Mouse (Mus musculus): ENCODE measurements around the gene Mlph.
A peak's percentile ranks its signal among the peaks of the same experiment; 100 is the strongest.

Gene Mlph

DNA sequence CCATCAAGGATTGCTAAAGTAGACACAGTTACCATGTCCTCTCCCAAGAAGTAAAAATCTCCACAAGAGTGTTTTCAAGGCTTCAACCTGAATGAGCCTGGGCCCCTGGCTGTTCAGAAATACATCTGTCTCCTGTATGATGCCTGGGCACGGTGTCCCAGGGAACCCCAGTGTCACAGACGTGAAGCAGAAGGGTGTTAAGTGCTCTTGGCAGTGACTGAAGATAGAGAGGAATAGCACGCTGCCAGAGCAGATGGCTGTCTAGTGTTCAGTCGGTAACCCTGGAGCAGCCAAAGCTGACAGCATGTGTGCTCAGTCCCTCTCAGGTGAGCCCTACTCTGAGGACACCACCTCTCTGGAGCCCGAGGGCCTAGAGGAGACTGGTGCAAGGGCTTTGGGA, 18.1 kb downstream of the Mlph start:
- Histone ChIP-seq H3K36me3 (ENCODE audit: control insufficient read depth, insufficient read depth, low read length, poor library complexity, severe bottlenecking) (no peaks in the 10 kb centered on the region), H3K27me3 (ENCODE audit: control insufficient read depth, insufficient read depth, low read length, poor library complexity, severe bottlenecking) (no peaks in the 10 kb centered on the region)
- no peak for DNase-seq (ENCODE audit: low read depth, low spot score)

DNA sequence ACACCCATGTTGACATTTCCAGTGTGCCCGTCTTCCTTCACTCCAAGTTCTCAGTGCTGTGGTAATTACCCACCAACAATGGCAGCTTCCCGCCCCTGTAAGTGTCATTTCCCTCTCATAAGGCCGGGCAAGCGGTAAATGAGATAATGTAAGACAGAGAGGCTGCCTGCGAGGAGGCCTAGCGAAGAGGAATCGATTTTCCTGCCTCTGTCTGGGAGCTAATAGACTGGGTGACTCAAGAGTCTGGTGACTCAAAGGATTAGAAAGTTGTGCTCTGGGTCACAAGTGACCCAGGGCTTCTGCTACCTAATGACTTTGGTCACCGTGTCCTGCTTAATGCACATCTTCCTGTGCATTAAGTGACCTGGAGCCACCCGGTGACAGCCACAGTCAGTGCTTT, 22.1 kb downstream of the Mlph start:
- no peak for DNase-seq (ENCODE audit: low read depth, low spot score)
- Histone ChIP-seq H3K36me3 (ENCODE audit: control insufficient read depth, insufficient read depth, low read length, poor library complexity, severe bottlenecking) (no peaks in the 10 kb centered on the region), H3K27me3 (ENCODE audit: control insufficient read depth, insufficient read depth, low read length, poor library complexity, severe bottlenecking) (no peaks in the 10 kb centered on the region)

DNA sequence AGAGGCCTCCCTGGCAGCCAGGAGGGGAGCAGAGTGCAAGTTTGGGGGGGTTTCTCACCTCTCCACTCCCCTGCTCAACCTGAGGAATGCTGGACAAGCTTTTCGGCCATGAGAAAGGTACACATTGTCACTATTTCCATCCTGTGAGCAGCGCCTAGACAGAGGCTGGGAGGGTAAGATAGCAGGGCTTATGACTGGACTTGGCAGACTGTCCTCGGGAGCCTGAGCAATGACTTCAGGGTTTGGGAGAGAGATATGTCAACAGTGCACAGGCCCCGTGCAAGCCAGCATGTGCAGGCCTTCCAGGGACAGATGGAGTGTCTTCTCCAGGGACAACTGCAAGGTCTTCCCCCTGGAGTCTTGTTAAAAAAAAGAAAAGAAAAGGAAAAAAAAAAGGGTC, 25.1 kb downstream of the Mlph start:
- no peaks in the 10 kb centered on the region for H3K36me3 ChIP-seq (ENCODE audit: control insufficient read depth, insufficient read depth, low read length, poor library complexity, severe bottlenecking)
- no peak for DNase-seq (ENCODE audit: low read depth, low spot score)
- H3K27me3 ChIP-seq (ENCODE audit: control insufficient read depth, insufficient read depth, low read length, poor library complexity, severe bottlenecking), result no peaks in the 10 kb centered on the region

DNA sequence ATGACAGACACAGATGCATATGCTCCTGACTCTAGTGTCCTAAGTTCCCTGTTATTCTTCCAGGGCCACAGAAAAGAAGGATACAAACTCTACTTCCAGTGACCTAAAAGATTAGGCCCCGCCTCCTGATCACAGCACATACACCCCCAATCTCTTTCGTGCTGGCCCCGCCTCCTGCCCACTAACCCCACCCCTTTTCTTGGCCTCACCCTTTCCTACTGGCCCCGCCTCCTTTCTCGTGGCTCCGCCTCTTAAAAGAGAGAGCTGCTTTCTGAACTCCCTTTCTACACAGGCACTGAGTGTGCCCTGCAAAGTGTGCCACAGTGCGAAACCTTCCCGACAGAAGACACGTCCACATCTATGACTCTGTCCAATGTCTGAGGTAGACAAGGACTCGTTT, 30.3 kb downstream of the Mlph start:
- no peaks in the 10 kb centered on the region; the same call in 1 of the 2 replicates for H3K27me3 ChIP-seq (ENCODE audit: control insufficient read depth, insufficient read depth, low read length, poor library complexity, severe bottlenecking)
- no peaks in the 10 kb centered on the region for H3K36me3 ChIP-seq (ENCODE audit: control insufficient read depth, insufficient read depth, low read length, poor library complexity, severe bottlenecking)
- peak; percentile 2 for DNase-seq (ENCODE audit: low read depth, low spot score)

DNA sequence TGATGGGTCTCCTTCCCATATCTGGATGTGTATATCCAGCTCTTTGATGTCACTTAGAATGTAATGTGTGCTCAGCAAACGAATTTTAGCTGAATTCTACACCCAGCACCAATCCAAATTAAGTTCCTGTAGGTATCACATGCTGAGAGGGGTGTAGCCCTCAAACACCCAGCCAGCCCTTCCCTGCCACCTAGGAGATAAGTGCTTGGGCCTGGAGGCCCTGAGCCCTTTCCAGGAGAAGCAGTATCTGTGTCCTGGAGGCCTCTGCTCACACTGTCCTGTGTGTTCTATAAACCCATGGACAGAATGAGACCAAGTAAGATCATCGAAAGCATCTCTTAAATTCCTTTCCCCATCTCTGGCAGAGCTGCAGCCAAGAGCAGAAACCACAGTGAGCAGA, 32.4 kb downstream of the Mlph start:
- H3K27me3 ChIP-seq (ENCODE audit: control insufficient read depth, insufficient read depth, low read length, poor library complexity, severe bottlenecking), result no peaks in the 10 kb centered on the region; the same call in 1 of the 2 replicates
- no peak for DNase-seq (ENCODE audit: low read depth, low spot score)
- no peaks in the 10 kb centered on the region for H3K36me3 ChIP-seq (ENCODE audit: control insufficient read depth, insufficient read depth, low read length, poor library complexity, severe bottlenecking)

DNA sequence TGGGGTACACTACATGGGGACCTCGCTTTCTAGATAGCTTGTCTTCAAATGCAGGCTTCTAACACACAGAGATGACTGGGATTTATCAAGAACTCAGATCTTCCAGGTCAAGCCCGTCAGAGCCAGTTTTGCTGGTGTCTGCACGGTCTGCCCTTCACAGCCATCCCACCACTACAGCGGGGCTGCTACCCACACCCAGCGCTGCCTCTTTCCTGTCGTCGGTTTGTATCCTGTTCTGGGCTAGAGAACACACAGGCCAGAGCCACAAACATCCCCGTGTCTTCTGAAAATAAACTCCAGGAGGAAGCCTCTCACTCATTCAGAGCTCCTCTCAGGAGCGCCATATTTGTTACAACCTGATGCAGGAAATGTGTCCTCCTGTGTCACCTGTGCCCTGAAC, 34.4 kb downstream of the Mlph start:
- no peak for DNase-seq (ENCODE audit: low read depth, low spot score)
- H3K27me3 ChIP-seq (ENCODE audit: control insufficient read depth, insufficient read depth, low read length, poor library complexity, severe bottlenecking), result no peaks in the 10 kb centered on the region; the same call in 1 of the 2 replicates
- no peaks in the 10 kb centered on the region for H3K36me3 ChIP-seq (ENCODE audit: control insufficient read depth, insufficient read depth, low read length, poor library complexity, severe bottlenecking)

DNA sequence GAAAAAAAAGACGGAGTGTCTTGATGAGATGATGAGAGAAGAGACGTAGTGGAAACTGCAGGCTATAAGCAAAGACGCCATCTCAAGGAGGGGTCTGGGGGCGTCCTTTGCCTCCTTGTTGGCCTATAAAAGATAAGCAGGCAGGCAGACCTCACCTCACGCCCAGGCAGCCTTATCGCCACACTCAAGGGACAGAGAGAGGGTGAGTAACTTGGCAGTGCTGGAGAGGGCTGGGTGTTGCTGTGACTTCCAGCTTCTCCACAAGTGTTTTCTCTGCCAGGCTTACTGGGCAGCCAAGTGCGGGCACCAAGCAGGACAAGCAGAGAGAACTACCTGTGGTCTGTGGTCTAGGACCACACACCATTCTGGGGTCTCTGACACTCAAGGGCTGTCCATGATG, 36.8 kb downstream of the Mlph start:
- no peak for DNase-seq (ENCODE audit: low read depth, low spot score)
- H3K36me3 ChIP-seq (ENCODE audit: control insufficient read depth, insufficient read depth, low read length, poor library complexity, severe bottlenecking), result no peaks in the 10 kb centered on the region
- H3K27me3 ChIP-seq (ENCODE audit: control insufficient read depth, insufficient read depth, low read length, poor library complexity, severe bottlenecking), result no peaks in the 10 kb centered on the region; the same call in 1 of the 2 replicates

DNA sequence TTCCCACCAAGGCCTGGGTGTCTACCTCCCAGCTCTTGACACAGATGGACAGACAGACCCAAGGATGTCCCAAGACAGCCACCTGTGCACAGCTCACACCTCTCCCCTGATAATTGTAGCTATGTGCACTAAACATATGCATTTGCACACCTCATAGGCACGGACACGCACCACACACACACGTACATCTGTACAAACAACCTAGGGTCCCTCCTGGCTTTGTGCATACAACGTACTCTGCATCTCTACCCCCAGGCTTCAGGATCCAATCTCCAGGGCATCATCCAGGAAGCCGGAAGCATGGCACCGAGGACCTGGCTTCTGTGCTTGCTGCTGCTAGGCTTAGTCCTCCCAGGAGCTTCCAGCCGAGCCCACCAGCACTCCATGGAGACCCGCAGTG, 37.9 kb downstream of the Mlph start, which contains the start of gene Prlh:
Gene Prlh (plus strand): TSS at position 301 of the 400 bp plus-strand sequence.
- H3K36me3 ChIP-seq (ENCODE audit: control insufficient read depth, insufficient read depth, low read length, poor library complexity, severe bottlenecking), result no peaks in the 10 kb centered on the region
- DNase-seq (ENCODE audit: low read depth, low spot score), result no peak

DNA sequence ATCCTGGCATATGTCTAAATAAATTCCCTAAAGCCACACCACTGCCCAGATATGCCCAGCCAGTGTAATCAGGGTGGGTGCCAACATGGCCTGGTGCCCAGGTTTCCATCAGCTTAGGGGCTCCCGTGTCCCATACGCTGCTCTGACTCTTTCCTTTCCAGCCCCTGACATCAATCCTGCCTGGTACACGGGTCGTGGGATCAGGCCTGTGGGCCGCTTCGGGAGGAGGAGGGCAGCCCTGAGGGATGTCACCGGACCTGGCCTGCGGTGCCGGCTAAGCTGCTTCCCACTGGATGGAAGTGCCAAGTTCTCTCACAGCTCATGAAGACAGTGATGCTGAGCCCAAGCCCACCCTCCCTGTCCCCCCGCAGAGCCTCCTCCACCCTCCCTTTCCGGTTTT, 38.8 kb downstream of the Mlph start:
- H3K27me3 ChIP-seq (ENCODE audit: control insufficient read depth, insufficient read depth, low read length, poor library complexity, severe bottlenecking), result no peaks in the 10 kb centered on the region; the same call in 1 of the 2 replicates
- H3K36me3 ChIP-seq (ENCODE audit: control insufficient read depth, insufficient read depth, low read length, poor library complexity, severe bottlenecking), result no peaks in the 10 kb centered on the region
- no peak for DNase-seq (ENCODE audit: low read depth, low spot score)

More for the DNA sequence above, 37.9 kb downstream of the Mlph start, which contains the start of gene Prlh:
- H3K27me3 ChIP-seq (ENCODE audit: control insufficient read depth, insufficient read depth, low read length, poor library complexity, severe bottlenecking), result no peaks in the 10 kb centered on the region; the same call in 1 of the 2 replicates

DNA sequence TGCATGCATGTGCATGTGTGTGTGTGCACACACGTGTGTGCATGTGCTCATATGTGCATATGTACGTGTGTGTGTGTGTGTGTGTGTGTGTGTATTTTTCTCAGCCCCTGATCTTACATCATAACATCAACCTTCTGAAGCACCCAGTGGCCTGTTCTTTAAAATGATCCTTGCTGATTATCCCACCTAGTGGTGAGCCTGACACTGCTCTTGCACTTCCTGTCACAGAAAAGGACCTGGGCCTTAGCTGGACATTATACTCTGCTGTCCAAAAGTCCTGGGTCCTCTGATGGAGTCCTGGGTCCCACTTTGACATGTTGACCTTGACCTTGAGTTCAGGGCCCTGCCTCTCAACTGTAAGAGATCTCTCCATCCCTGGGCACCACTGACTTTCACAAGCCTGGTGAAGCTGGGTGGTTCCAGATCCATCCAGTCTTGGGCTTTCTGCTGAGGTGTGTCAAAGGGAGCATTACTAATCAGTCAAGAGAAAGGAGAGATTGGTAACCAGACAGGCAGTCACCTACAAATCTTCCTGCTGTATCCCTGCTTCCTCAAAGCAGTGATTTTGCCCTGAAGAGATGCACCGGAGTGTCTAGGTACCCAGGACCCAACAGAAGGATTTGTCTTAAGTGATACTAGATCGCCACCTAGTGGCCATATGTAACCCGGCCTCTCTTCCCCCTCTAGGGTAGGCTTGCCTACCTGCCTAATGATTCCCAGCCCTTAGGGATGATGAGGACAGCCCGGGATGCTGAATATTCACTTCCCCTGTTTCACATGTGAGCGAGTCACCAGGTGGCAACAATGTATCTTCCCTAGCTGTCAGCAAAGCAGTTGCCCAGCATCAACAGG, 41.6 kb downstream of the Mlph start:
- peak; percentile 59 for DNase-seq (ENCODE audit: low read depth, low spot score)
- Histone ChIP-seq H3K36me3 (ENCODE audit: control insufficient read depth, insufficient read depth, low read length, poor library complexity, severe bottlenecking) (no peaks in the 10 kb centered on the region), H3K27me3 (ENCODE audit: control insufficient read depth, insufficient read depth, low read length, poor library complexity, severe bottlenecking) (no peaks in the 10 kb centered on the region)

DNA sequence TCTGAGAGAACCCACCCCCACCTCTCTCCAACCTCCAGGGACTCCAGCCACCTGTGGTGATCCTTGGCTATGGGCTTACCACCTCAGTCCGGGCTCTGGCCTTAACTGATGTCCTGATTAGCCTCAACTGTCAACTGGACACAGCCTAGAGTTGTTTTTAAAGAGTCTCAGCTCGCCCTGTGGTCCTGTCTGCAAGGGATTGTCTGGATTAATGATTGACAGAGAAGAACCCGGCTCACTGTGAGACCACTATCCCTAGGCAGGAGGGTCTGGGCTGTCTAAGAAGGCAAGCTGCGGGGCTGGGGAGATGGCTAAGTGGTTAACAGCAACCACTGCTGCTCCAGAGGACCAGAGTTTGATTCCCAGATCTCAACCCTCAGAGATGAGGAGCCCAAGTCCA, 47.6 kb downstream of the Mlph start:
- H3K36me3 ChIP-seq (ENCODE audit: control insufficient read depth, insufficient read depth, low read length, poor library complexity, severe bottlenecking), result no peaks in the 10 kb centered on the region
- DNase-seq (ENCODE audit: low read depth, low spot score), result no peak
- no peaks in the 10 kb centered on the region for H3K27me3 ChIP-seq (ENCODE audit: control insufficient read depth, insufficient read depth, low read length, poor library complexity, severe bottlenecking)

DNA sequence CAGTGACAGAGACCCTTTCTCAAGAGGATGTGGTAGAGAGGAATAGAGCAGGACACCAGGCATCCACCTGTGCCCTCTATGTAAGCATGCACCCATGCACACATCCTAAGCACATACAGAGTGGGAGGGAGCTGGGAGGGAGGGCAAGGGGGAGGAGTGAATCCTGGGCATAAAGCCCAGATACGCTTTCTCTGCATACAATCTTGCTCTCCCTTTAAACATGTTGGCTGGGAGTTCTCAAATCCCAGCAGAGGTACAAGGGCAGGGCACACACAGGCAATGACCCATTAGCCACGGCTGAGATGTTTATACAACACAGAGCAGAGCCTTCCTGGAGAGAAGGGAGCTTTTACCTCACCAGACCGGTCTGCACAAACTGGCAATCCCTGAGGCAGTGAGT, 48.1 kb downstream of the Mlph start:
- Histone ChIP-seq H3K27me3 (ENCODE audit: control insufficient read depth, insufficient read depth, low read length, poor library complexity, severe bottlenecking) (no peaks in the 10 kb centered on the region), H3K36me3 (ENCODE audit: control insufficient read depth, insufficient read depth, low read length, poor library complexity, severe bottlenecking) (no peaks in the 10 kb centered on the region)
- DNase-seq (ENCODE audit: low read depth, low spot score), result no peak

DNA sequence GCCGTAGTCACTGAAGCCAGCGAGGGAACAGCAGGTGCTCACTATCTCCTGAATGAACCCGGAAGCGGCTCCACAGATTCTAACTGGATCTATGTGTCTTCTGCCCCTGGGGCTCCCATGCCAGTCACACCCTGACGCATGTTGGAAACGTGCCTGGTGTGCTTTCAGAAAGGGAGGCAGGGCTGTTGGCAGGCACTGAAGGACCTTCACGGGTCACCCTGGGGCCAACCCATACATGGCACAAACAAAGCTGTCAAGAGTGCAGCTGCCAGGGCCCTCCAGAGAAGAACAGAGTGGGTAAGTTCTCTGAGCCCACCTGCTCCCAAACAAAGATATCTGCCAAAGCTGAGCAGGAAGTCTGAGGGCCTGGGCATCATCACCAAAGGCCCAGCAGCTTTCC, 52.7 kb downstream of the Mlph start:
- no peaks in the 10 kb centered on the region for H3K36me3 ChIP-seq (ENCODE audit: control insufficient read depth, insufficient read depth, low read length, poor library complexity, severe bottlenecking)
- DNase-seq (ENCODE audit: low read depth, low spot score), result no peak
- H3K27me3 ChIP-seq (ENCODE audit: control insufficient read depth, insufficient read depth, low read length, poor library complexity, severe bottlenecking), result no peaks in the 10 kb centered on the region

DNA sequence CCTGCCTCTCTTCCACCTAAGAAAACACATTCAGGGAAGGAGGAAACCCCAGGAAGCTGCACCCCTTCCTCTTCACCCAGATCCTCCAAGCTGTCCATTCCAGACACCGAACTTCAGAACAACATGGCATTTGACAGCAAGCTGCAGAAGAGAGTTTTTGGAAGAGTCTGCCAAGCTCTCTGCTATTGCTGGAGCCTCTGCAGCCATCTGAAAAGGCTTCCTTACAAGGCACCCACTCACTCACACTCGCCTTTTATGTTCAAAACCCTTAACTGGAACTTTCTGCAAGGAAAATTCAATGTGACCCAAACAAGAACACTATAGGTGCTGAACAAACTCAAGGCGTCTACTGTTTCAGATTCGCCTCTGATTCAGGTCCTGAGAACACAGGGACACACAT, 53.8 kb downstream of the Mlph start:
- no peak for DNase-seq (ENCODE audit: low read depth, low spot score)
- Histone ChIP-seq H3K36me3 (ENCODE audit: control insufficient read depth, insufficient read depth, low read length, poor library complexity, severe bottlenecking) (no peaks in the 10 kb centered on the region), H3K27me3 (ENCODE audit: control insufficient read depth, insufficient read depth, low read length, poor library complexity, severe bottlenecking) (no peaks in the 10 kb centered on the region)

DNA sequence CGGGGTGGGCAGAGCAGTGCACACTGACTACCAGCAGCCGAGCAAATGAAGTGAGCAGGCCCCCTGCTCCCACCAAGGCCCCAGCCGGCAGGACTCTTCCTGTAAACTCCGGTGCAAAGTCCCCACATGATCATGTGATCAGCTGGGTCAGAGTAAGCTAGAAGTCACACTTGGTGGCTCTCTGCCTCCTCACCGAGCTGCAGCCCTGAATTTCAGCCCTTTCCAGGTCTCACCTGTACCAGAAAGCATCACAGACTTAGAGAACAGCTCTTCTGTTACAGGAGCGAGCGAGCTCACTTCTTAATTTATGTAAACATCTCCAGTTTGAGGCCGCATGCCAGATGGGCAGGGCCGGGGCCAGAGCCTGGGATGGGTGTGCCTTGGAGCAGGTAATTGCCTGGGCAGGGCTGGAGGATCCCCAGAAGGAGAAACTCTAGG, 54.5 kb downstream of the Mlph start, which contains the start of gene Rab17:
Gene Rab17 (minus strand): TSS at position 315 of the 438 bp plus-strand sequence.
- no peaks in the 10 kb centered on the region for H3K36me3 ChIP-seq (ENCODE audit: control insufficient read depth, insufficient read depth, low read length, poor library complexity, severe bottlenecking)
- no peaks in the 10 kb centered on the region for H3K27me3 ChIP-seq (ENCODE audit: control insufficient read depth, insufficient read depth, low read length, poor library complexity, severe bottlenecking)
- no peak for DNase-seq (ENCODE audit: low read depth, low spot score)

Measured in splenic B cell, adult 2 months (primary cell).